Mouse (Mus musculus) embryonic facial prominence, embryonic 12.5 days (tissue): ENCODE measurements around the gene Zbtb34. TPM values are rescaled to one million over a fixed set of nuclear protein-coding genes. Genes with fewer than 3 reads are reported as not detected.

Experiments
- ATAC-seq: fragments of 200-750 bp; cut with Nextera tagmentation; 2 replicates; pipeline ENCODE4 v1.8.0; 2017; ENCODE audit not compliant: insufficient number of reproducible peaks, insufficient read depth, low FRiP score, low TSS enrichment
- H3K27ac ChIP-seq: fragments of 300-500 bp; sonication (generic); 2 replicates; pipeline ENCODE4 v1.5.1; 2016; ENCODE audit warnings: mild to moderate bottlenecking
- H3K27me3 ChIP-seq: fragments of 300-500 bp; sonication (generic); 2 replicates; pipeline ENCODE4 v1.6.1; 2016; ENCODE audit warnings: mild to moderate bottlenecking, moderate library complexity
- H3K36me3 ChIP-seq: fragments of 300-500 bp; sonication (generic); 2 replicates; pipeline ENCODE4 v1.6.1; 2016; ENCODE audit warnings: mild to moderate bottlenecking
- H3K4me1 ChIP-seq: fragments of 300-500 bp; sonication (generic); 2 replicates; pipeline ENCODE4 v1.6.1; 2016
- H3K4me2 ChIP-seq: fragments of 300-500 bp; sonication (generic); replicated peaks from 2 replicates; pipeline ENCODE4 v1.6.1; 2016; ENCODE audit warnings: mild to moderate bottlenecking, moderate library complexity
- H3K4me3 ChIP-seq: fragments of 300-500 bp; sonication (generic); 2 replicates; pipeline ENCODE4 v1.5.1; 2016; ENCODE audit warnings: mild to moderate bottlenecking
- H3K9ac ChIP-seq: fragments of 300-500 bp; sonication (generic); 2 replicates; pipeline ENCODE4 v1.6.1; 2016; ENCODE audit warnings: mild to moderate bottlenecking, moderate library complexity
- H3K9me3 ChIP-seq: fragments of 300-500 bp; sonication (generic); 2 replicates; pipeline ENCODE4 v1.6.1; 2016; ENCODE audit warnings: mild to moderate bottlenecking, moderate library complexity
- WGBS: fragments of 180-500 bp; shearing (Covaris S2); methylation state at CpG from one replicate; pipeline ENCODE4 v1.1.7; 2016; 5-methylcytosine and 5-hydroxymethylcytosine counted together
- polyA plus RNA-seq: library from polyadenylated mRNA; unstranded; fragments of >200 nt; fragmentation: Nextera tagmentation; extraction: Ambion mirVana; gene quantifications from 2 replicates; pipeline ENCODE4 v1.2.1, GENCODE M21; 2016

Zbtb34 gene
- polyA plus RNA-seq, 1 experiment from 2014 or later, result 9.4 TPM

- no peaks in the 10 kb centered on the region for H3K27me3 ChIP-seq
- ATAC-seq, result no peak
- no peak overlapping the region for H3K4me2 ChIP-seq
- no peak overlapping the region for H3K27ac ChIP-seq
- no peak overlapping the region for H3K9ac ChIP-seq
- WGBS, result 76% methylated on average over 2 of the region's 2 CpGs
- H3K4me3 ChIP-seq, result no peak overlapping the region
- H3K36me3 ChIP-seq, result no peaks in the 10 kb centered on the region
- H3K9me3 ChIP-seq, result no peaks in the 10 kb centered on the region
- H3K4me1 ChIP-seq, result no peaks in the 10 kb centered on the region
Measured at GRCm38 (mm10) chr2:33395053-33395452, 36.1 kb downstream of the Zbtb34 start.

- Histone ChIP-seq H3K36me3 (no peaks in the 10 kb centered on the region), H3K4me1 (no peaks in the 10 kb centered on the region), H3K27ac (no peak overlapping the region), H3K27me3 (no peaks in the 10 kb centered on the region), H3K9ac (no peak overlapping the region), H3K4me2 (no peak overlapping the region), H3K9me3 (no peaks in the 10 kb centered on the region), H3K4me3 (no peak overlapping the region)
- WGBS, result 82% methylated on average over 11 of the region's 11 CpGs
- no peak for ATAC-seq
Measured at GRCm38 (mm10) chr2:33393951-33394635, 37.0 kb downstream of the Zbtb34 start.

GRCm38 (mm10) chr2:33393021-33393420 is 38.1 kb downstream of the Zbtb34 start:
- no peak overlapping the region for H3K4me3 ChIP-seq
- H3K4me2 ChIP-seq, result no peak overlapping the region
- no peak overlapping the region for H3K27ac ChIP-seq
- H3K36me3 ChIP-seq, result no peaks in the 10 kb centered on the region
- H3K9ac ChIP-seq, result no peak overlapping the region
- no peaks in the 10 kb centered on the region for H3K27me3 ChIP-seq
- no peaks in the 10 kb centered on the region for H3K9me3 ChIP-seq
- H3K4me1 ChIP-seq, result no peaks in the 10 kb centered on the region
- ATAC-seq, result no peak

GRCm38 (mm10) chr2:33371648-33372408 is 59.3 kb downstream of the Zbtb34 start:
- Histone ChIP-seq H3K27ac (no peak overlapping the region), H3K4me2 (peak overlapping the region; percentile 78), H3K9ac (no peak overlapping the region), H3K4me3 (peak overlapping the region; percentile 67), H3K36me3 (no peaks in the 10 kb centered on the region), H3K9me3 (peaks cover 2% of the 10 kb centered on the region; the same call in 1 of the 2 replicates), H3K4me1 (peaks cover 7% of the 10 kb centered on the region), H3K27me3 (no peaks in the 10 kb centered on the region)
- WGBS, result 31% methylated on average over 18 of the region's 18 CpGs
- ATAC-seq, result no peak

GRCm38 (mm10) chr2:33370777-33371647 is 60.1 kb downstream of the Zbtb34 start, which contains the start of gene Ralgps1:
Gene Ralgps1, minus strand, starts transcription at chr2:33371486.
- H3K27me3 ChIP-seq, result no peaks in the 10 kb centered on the region
- peaks cover 7% of the 10 kb centered on the region for H3K4me1 ChIP-seq
- peak; percentile 97 for ATAC-seq
- peak within 1 kb of the TSS; percentile 78 for H3K4me2 ChIP-seq
- H3K9ac ChIP-seq, result peak within 1 kb of the TSS; percentile 61
- H3K36me3 ChIP-seq, result no peaks in the 10 kb centered on the region
- H3K4me3 ChIP-seq, result peak within 1 kb of the TSS; percentile 67
- H3K27ac ChIP-seq, result peak within 1 kb of the TSS; percentile 90
- WGBS, result under 1% methylated on average over 63 of the region's 74 CpGs
- H3K9me3 ChIP-seq, result no peaks in the 10 kb centered on the region

GRCm38 (mm10) chr2:33370276-33370776 is 60.8 kb downstream of the Zbtb34 start:
- no peaks in the 10 kb centered on the region for H3K27me3 ChIP-seq
- WGBS, result 14% methylated on average over 15 of the region's 15 CpGs
- ATAC-seq, result peak; percentile 11; the same call in 1 of the 2 replicates
- peaks cover 7% of the 10 kb centered on the region for H3K4me1 ChIP-seq
- H3K36me3 ChIP-seq, result no peaks in the 10 kb centered on the region
- H3K4me2 ChIP-seq, result peak overlapping the region; percentile 78
- no peaks in the 10 kb centered on the region for H3K9me3 ChIP-seq
- H3K27ac ChIP-seq, result no peak overlapping the region
- peak overlapping the region; percentile 67 for H3K4me3 ChIP-seq
- H3K9ac ChIP-seq, result 0 out of 2 replicates have a peak overlapping the region, but pooled peaks have one; percentile 7

- Histone ChIP-seq H3K27ac (no peak overlapping the region), H3K9me3 (no peaks in the 10 kb centered on the region), H3K27me3 (no peaks in the 10 kb centered on the region), H3K4me3 (no peak overlapping the region), H3K9ac (no peak overlapping the region), H3K4me2 (no peak overlapping the region), H3K4me1 (peaks cover 7% of the 10 kb centered on the region), H3K36me3 (no peaks in the 10 kb centered on the region)
- WGBS, result 59% methylated on average over 3 of the region's 3 CpGs
- no peak for ATAC-seq
Measured at GRCm38 (mm10) chr2:33369453-33369852, 61.7 kb downstream of the Zbtb34 start.

GRCm38 (mm10) chr2:33368486-33368885 is 62.6 kb downstream of the Zbtb34 start:
- Histone ChIP-seq H3K4me3 (no peak overlapping the region), H3K9me3 (no peaks in the 10 kb centered on the region), H3K4me2 (no peak overlapping the region), H3K4me1 (peaks cover 7% of the 10 kb centered on the region), H3K27me3 (no peaks in the 10 kb centered on the region), H3K9ac (no peak overlapping the region), H3K27ac (no peak overlapping the region), H3K36me3 (no peaks in the 10 kb centered on the region)
- ATAC-seq, result no peak
- 79% methylated on average over 1 of the region's 1 CpGs for WGBS

DNA sequence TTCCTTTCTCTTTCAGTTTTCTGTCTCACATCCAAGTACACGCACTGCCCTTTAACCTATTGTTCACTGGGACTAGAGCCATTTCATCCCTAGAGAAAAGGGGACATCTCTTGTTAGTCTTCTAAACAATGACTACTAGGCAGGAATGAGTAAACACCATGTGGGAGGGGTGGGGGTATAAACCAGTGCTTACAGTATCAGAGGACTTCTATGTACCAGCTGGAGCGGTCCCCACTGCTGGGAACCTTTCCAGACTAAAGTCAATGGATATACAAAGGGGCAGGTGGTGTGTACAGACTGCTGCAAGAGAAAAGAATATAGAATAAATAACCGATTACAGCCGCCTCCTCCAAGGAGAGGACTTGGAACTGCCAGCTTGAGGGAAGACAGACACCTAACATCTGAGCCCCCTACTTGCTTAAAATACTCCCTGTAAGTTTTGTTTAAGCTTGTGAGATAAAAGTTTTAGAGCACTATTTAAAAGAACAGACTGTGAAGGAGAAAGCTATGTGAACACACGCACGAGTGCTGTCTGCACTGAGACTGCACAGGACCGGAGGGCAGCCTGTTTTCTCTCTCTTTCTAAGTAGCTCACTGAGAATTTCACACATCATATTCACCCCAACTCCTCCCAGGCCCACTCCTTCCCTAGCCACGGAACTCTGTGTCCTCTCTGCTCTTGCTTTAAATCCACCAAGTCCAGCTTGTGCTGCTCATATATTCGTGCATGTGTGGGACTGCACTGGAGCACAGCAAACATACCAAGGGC is 65.2 kb downstream of the Zbtb34 start:
- Histone ChIP-seq H3K9ac (no peak overlapping the region), H3K4me1 (peaks cover 7% of the 10 kb centered on the region), H3K27me3 (no peaks in the 10 kb centered on the region), H3K36me3 (no peaks in the 10 kb centered on the region), H3K4me3 (no peak overlapping the region), H3K9me3 (no peaks in the 10 kb centered on the region), H3K4me2 (no peak overlapping the region), H3K27ac (no peak overlapping the region)
- no peak for ATAC-seq
- WGBS, result 81% methylated on average over 9 of the region's 9 CpGs

- no peak overlapping the region for H3K4me2 ChIP-seq
- H3K36me3 ChIP-seq, result no peaks in the 10 kb centered on the region
- H3K27ac ChIP-seq, result no peak overlapping the region
- no peak for ATAC-seq
- H3K9me3 ChIP-seq, result no peaks in the 10 kb centered on the region
- H3K27me3 ChIP-seq, result no peaks in the 10 kb centered on the region
- no peak overlapping the region for H3K4me3 ChIP-seq
- no peaks in the 10 kb centered on the region for H3K4me1 ChIP-seq
- H3K9ac ChIP-seq, result no peak overlapping the region
- WGBS, result 91% methylated on average over 4 of the region's 4 CpGs
Measured at GRCm38 (mm10) chr2:33364656-33365055, 66.5 kb downstream of the Zbtb34 start.

- Histone ChIP-seq H3K9ac (no peak overlapping the region), H3K27me3 (no peaks in the 10 kb centered on the region), H3K27ac (no peak overlapping the region), H3K4me1 (no peaks in the 10 kb centered on the region), H3K4me3 (no peak overlapping the region), H3K36me3 (no peaks in the 10 kb centered on the region), H3K9me3 (no peaks in the 10 kb centered on the region), H3K4me2 (no peak overlapping the region)
- 82% methylated on average over 4 of the region's 4 CpGs for WGBS
- no peak for ATAC-seq
Measured at GRCm38 (mm10) chr2:33363890-33364289, 67.2 kb downstream of the Zbtb34 start.
